Mouse (Mus musculus) lung, postnatal 36 days (tissue): ENCODE measurements around the gene Psmb9.

Experiments
- DNase-seq: peaks from one replicate; pipeline ENCODE4 v3.0.0; 2022; ENCODE audit warnings: mixed read lengths

The Psmb9 gene

DNA sequence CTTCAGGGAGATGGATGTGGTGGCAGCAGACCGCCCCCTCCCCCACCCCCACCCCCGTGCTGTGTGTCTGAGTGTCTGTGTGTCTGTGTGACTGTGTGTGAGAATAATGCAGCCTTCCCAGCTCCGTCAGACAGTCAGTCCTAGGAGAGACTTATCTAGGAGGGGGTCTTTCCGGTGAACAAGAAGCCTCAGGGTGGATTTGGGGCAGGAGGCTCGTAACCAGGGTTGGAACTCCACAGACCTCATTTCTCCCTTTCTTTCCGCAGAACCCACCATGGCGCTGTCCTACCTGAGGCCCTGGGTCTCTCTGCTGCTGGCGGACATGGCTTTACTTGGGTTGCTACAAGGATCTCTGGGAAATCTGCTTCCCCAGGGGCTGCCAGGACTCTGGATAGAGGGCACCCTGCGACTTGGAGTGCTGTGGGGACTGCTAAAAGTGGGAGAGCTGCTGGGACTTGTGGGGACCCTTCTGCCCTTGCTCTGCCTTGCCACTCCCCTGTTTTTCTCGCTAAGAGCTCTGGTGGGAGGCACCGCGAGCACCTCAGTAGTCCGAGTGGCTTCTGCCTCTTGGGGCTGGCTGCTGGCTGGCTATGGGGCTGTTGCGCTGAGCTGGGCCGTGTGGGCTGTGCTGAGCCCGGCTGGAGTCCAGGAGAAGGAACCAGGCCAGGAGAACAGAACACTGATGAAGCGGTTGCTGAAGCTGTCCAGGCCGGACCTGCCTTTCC lies 17.6 kb upstream of the Psmb9 start:
- peak; percentile 34 for DNase-seq

DNA sequence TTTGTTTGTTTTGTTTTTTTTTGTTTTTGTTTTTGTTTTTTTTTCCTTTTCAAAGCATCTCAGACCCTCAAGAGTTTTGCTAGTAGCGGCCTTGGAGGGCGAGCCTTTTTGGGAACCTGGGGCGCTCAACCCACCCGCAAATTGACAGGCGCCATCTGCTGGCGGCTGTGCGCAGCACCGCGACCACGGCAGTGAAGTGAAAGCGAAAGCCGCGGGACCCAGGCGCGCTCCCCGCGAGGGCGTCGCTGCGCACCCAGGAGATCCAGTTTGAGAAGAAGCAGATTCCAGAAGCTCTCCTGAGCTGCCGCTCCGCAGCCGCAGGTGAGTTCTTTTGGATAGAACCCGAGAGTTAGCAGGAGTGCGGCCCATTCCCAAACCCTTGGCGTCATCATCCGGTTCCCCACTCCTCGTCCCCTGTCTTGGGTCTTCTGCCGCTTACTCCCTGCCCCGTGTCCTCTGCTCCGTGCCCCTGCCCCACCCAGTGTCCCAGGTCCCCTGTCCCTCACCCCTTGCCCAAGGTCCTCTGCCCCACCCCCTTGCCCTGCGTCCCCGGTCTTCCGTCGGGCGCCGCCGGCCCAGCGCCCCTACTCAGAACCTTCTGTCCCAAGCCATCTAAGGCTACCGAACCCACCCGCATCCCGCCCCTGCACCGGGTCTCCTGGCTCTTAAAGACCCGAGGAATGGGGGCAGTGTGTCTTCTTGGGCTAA lies 16.9 kb upstream of the Psmb9 start:
- peak; percentile 95 for DNase-seq

DNA sequence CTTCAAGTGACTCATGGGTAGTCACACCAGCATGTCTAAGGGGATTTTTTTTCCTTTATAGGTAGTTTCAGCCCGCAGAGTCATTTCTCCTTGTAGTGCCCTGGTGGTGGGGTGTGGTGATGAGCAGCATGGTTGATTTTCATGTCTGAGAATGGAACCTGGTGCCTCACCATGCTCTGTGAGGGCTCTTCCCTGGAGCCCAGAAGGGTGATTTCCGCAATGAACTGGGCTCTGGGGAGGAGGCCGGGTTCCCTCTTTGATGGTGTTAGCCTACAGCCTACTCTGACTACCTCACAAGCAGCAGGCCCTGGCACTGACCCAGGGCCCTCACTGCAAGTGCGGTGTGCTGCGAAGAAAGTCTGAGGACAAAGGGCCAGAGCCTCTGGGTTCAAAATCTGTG lies 15.9 kb upstream of the Psmb9 start, which contains the start of gene Tap2:
TSS of gene Tap2 (plus strand) at position 84 of the 400 bp plus-strand sequence.
- DNase-seq: no peak

DNA sequence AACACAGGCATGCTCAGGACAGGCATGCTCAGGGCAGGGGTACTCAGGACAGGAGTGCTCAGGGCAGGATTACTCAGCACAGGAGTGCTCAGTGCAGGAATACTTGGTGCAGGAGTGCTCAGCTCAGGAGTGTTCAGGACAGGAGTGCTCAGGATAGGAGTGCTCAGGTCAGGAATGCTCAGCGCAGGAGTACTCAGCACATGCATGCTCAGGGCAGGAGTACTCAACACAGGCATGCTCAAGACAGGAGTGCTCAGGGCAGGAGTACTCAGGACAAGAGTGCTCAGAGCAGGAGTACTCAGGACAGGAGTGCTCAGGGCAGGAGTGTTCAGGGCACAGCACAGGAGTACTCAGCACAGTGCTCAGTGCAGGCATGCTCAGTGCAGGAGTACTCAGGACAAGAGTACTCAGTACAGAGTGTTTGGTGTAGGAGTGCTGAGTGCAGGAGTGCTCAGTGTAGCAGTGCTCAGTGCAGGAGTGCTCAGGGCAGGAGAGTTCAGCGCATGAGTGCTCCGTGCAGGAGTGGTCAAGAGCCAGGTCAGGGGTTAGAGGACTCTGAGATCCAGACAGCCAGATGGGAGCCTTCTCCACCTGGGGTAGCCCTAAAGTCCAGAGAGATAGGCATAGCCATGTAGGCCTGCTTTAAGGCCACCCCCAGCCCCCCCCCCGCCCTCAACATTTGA lies 15.3 kb upstream of the Psmb9 start:
- DNase-seq: no peak

DNA sequence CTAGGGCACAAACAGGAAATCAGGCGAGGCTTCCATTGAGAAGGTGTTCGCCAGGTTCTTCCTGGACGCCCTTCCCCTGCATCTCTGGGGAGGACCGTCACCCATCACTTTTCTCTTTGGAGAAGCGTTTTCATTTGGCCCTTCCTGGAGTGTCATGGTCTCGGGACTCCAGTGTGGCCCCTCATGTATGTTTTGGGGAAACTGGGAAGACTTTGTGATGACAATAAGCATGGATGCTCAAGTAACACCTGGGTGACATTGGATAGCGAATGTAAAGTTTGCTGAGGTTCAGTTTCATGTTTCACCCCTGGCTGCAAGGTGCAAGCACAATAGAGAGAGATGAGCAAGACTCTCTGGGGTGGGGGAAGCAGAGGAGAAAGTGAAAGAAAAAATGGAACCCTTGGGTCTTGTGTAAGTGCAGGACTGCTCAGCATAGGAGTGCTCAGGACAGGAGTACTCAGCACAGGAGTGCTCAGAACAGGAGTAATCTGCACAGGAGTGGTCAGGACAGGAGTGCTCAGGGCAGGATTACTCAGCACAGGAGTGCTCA lies 14.0 kb upstream of the Psmb9 start:
- DNase-seq: no peak

DNA sequence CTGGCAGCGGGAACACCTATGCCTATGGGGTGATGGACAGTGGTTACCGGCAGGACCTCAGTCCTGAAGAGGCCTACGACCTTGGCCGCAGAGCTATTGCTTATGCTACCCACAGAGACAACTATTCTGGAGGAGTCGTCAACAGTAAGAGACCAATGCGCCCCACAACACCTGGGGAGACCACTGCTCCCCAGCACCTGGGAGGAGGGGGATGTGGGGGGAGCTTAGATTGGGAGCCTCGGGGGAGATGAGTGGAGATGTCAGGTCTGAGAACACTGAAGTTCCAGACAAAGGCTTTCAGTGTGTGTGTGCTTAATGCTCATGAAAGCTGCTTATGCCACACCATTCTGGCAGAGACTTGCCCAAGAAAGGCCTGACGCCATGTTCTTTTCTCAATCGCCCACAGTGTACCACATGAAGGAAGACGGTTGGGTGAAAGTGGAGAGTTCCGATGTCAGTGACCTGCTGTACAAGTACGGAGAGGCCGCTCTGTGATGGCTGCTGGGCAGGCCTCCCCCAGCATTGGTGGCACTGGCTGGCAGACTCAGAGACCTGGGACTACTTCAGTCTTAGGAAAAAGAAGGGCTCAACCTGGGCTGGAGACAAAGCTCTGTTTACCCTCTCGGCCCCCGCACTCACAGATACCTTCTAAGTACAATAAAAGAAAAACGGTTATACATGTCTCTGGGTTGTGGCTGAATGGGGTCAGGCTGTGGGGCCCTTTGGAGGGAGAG lies 13.4 kb upstream of the Psmb9 start:
- no peak for DNase-seq

DNA sequence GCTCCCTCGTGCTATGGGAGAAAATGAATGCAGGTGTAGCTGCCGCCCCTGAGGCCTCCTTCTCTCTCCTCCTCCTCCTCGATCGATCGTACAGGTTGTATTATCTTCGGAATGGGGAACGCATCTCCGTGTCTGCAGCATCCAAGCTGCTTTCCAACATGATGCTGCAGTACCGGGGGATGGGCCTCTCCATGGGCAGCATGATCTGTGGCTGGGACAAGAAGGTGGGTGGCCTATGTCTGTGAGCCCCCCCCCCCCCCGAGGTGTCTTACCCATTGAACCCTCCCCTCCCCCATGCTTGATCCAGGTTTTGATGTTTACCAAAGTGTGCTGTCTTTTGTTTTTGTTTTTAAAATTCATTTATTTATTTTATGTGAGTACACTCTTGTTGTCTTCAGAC lies 12.5 kb upstream of the Psmb9 start:
- DNase-seq: no peak

DNA sequence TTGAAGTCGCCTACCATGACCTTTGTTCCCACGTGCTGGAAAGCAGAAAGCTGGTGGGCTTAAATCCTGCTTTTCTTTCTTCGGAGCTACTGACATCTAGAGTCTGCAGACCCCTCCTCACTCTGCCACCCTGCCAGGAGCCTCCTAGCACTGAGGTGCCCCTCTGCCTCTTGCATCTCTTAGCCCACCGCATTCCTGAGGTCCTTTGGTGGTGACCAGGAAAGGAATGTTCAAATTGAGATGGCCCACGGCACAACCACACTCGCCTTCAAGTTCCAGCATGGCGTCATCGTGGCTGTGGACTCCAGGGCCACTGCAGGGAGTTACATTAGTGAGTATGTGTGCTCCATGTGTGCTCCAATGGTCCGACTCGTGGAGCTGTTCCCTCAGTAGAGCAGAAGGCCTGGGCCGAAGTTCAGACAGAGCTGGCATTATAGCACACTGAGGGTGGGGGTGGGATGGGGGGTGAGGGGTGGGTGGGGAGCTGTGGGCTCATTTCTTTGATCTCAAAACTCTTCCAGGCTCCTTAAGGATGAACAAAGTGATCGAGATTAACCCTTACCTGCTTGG lies 11.6 kb upstream of the Psmb9 start:
- no peak for DNase-seq

DNA sequence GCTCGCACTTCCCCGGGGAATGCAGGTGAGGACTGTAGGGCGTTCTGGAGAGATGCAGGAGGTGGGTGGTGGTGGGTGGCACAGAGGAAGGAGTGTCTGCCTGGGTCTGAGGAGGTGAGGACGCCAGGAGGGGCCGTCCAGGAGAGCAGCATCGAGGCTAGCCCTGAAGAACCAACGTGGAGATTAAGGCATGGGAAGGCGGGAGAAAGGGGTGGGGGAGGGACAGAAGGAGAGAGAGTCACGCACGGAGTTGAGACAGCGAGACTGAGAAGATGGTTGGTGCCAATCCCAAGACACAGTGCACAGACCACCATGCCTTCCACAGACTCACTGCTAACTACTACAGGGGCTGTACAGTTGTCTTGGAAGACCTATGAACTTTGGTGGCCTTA lies 11.0 kb upstream of the Psmb9 start:
- no peak for DNase-seq

DNA sequence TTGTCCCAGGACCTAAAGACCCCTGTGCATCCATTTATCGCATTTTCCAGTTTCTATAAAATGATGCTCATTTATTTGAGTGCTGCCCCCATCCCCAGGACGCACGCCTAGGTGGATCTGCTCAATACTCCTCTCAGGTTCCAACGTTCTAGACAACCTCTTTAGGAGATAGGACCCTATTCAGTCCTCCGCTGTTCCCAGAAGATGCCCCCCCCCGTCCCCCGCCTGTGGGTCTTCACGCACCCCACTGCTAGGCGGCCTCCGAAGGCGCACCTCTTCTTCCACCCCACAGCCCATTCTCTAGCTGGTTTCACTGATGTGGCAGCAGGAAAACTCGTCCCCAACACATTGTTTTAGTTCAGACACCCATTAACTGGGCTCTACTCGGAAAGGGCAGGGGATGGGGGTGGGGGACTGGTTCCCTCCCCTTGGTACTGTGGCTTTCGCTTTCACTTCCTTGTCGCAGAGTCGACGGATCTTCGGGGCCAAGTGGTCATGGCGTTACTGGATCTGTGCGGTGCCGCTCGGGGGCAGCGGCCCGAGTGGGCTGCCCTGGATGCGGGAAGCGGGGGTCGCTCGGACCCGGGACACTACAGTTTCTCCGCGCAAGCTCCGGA lies 10.4 kb upstream of the Psmb9 start:
- peak; percentile 89 for DNase-seq

DNA sequence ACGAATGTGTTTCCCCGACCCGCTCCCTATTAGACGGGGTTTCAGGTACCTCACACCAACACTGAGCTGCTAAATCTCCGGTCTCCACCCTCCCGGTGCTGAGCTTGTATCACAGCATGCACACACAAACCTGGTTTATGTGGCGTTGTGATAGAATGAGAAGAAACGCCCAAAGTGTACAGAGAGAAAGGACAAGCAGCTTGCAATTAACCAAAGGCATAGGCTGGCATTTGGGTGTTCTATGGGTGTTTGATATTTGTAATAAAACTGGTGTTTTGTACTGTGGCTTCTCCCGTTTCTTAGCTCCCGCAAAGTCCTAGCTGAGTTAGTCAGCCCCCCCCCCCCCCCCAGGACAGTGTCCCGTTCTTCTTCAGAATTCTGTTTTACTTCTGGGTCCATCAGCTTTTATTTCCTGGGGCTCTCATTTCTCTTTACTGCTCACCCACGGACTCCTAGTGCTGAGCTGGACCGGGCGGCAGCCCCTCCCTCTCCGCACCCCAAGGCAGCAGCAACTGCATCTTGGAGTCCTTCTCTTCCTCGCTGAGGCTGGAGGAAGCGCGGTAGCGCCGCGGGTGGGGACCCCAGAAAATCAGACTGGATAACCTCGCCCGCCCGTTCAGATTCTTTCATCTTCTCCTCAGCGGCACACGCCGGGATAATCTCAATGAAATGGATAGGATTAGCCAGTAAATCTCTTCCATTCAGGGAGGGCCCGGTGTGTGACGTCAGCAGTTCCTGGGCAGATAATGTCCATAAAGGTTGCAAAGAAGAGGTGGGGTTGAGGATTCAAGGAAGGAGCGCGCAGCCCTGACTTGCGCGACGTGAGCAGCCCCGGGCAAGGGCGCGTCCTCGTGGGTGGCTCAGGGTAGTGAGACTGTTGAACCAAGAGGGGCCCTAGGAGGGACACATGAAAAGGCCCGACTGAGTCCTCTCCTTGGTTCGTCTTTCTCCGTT lies 9.7 kb upstream of the Psmb9 start, which contains the start of gene Psmb8:
TSS of gene Psmb8 (plus strand) at position 781 of the 954 bp plus-strand sequence.
- peak; percentile 99 for DNase-seq

DNA sequence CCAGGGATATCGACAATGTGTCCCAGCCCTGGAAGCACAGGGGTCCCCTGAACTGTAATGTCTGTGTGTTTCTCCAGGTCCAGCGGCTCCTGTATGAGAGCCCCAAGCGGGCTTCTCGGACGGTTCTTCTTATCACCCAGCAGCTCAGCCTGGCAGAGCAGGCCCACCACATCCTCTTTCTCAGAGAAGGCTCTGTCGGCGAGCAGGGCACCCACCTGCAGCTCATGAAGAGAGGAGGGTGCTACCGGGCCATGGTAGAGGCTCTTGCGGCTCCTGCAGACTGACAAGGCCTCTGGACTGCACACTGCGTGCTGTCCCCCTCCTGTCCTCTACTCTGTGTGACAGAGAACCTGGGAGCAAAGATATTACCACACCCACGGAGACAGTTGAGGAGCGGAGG lies 8.9 kb upstream of the Psmb9 start:
- DNase-seq: peak; percentile 29

DNA sequence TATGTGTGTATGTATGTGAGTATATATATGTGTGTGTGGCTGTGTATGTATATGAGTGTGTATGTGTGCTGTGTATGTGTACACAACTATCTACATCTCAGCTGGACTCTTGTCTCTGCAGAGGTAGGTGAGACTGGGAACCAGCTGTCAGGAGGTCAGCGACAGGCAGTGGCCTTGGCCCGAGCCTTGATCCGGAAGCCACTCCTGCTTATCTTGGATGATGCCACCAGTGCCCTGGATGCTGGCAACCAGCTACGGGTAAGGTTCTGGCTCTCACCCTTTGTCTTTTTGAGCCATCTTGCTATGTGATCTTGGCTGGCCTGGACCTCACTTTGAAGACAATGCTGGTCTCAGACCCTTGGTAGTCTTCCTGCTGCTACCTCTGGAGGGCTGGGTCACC lies 7.2 kb upstream of the Psmb9 start:
- no peak for DNase-seq

DNA sequence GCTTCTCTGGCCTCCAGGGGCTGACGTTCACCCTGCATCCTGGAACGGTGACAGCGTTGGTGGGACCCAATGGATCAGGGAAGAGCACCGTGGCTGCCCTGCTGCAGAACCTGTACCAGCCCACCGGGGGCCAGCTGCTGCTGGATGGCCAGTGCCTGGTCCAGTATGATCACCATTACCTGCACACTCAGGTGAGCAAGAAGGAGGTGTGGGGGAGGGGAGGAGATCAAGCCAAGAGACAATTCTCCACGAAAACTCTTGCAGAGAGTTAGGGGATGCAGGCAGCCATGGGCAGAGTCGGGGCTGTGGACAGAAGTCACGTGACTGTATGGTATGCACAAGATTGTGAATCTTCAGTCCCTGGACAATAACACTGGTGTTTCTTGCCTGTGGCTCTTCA lies 5.9 kb upstream of the Psmb9 start:
- no peak for DNase-seq

DNA sequence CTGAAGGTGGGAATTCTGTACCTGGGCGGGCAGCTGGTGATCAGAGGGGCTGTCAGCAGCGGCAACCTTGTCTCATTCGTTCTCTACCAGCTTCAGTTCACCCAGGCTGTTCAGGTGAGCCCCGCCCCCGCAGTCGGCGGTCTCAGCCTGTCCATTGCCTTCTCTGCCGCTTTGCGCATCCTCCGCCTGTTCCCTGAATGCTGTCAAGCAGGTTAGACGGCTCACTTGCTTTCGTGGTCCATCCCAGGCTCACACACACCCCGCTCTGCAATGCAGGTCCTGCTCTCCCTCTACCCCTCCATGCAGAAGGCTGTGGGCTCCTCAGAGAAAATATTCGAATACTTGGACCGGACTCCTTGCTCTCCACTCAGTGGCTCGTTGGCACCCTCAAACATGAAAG lies 5.3 kb upstream of the Psmb9 start:
- no peak for DNase-seq

DNA sequence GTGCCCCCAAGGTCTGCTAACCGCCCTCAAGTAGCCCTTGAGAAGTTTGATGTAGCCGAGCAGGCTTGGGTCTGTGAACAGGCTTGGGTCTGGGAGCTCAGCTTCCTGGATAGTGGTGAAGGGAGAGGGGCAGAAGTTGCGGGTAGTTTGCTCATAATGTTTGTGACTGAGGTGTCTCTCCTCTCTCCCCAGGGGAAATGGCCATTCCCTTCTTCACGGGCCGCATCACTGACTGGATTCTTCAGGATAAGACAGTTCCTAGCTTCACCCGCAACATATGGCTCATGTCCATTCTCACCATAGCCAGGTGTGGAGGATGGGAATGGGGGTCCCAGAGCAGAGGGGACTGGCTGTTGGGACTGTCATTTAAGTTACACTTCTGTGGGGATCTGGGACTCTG lies 1.4 kb upstream of the Psmb9 start:
- DNase-seq: no peak

DNA sequence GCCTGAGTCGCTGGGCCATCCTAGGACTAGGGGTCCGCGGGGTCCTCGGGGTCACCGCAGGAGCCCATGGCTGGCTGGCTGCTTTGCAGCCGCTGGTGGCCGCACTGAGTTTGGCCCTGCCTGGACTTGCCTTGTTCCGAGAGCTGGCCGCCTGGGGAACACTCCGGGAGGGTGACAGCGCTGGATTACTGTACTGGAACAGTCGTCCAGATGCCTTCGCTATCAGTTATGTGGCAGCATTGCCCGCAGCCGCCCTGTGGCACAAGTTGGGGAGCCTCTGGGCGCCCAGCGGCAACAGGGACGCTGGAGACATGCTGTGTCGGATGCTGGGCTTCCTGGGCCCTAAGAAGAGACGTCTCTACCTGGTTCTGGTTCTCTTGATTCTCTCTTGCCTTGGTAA lies 446 bp upstream of the Psmb9 start:
- no peak for DNase-seq

DNA sequence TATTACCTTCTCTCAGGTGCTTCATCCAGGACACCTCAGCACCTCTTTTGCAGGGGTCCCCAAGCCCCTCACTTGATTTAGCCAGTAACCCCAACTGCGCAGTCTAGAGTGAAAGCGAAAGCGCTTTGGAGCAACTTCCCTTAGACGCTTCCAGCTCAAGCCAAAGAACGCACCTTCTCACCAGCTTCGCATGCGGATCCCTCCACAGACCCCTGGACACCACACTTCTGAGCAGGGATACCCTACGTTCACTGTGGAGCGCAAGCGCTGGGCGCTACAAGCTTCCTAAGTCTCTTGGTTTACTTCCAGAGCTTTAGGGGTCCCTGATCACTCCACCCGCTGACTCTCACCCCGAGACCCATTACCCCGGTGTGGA lies 691 bp downstream of the Psmb9 start:
- no peak for DNase-seq

DNA sequence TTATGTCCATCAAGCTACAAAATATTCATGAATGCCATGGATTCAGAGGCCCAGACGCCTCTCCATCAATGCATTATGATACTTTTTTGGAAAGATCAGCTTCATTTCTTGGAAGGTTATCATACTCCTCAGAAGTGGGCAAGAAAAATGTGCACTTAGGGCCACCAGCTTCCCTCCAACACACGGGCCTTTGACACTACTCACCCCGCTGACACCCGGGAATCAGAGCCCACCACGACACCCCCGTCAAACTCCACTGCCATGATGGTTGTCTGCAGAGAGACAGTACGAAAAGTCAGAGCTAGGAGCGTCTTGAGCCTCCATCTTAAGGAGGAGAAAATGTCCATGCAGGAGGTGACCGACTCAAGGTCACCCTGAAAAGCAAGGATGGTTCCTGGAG lies 2.0 kb downstream of the Psmb9 start:
- DNase-seq: no peak

DNA sequence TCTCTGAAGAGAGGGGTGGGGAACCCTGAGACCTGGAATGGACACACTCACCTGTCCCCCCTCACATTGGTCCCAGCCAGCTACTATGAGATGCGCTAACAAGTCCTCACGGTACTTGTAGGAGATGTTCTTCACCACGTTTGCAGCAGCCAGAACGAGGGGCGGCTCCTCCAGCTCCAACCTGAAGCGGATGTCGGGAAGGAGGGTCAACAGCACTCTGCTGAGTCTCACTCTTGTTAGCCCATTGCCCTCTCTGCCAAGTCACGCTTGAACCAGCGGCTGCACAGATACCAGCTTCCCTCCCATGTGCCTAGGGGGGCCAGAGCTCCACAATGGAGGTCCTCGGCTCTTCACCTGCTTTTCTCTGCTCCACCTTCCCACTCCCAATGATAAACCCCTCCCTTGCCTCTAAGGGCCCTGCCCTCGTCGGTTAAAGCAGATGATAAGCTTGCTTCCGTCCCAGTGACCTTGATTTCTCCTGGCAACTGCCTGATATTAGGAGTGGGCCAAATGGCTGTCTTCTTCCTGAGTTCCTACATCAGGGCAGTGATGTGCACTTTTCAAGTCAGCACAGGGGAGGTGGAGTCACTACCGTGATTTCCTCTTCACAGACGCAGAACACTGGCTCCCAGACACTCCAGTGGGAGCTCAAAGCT lies 3.9 kb downstream of the Psmb9 start:
- DNase-seq: no peak
